Mouse (Mus musculus): ENCODE results near the gene Rmnd5b. TPM values are rescaled to one million over a fixed set of nuclear protein-coding genes. Genes with fewer than 3 reads are reported as not detected.

Rmnd5b gene
- polyA plus RNA-seq, 1 experiment, result 17.5 TPM

GRCm38 (mm10) chr11:51597553-51597952, 38.1 kb downstream of the Rmnd5b start:
- H3K4me3 ChIP-seq (ENCODE audit: insufficient read depth, low read length), result no peak overlapping the region
- no peak overlapping the region for H3K27ac ChIP-seq (ENCODE audit: insufficient read depth, low read length)
- H3K4me1 ChIP-seq (ENCODE audit: control insufficient read depth, insufficient read depth, low read length), result peaks cover 3% of the 10 kb centered on the region; the same call in 1 of the 2 replicates
- no peak for TF ChIP-seq POLR2A (IDR thresholded peaks at IDR 0.05; ENCODE audit: low read depth, low read length)
- no peak for TF ChIP-seq CTCF (IDR thresholded peaks at IDR 0.05; ENCODE audit: borderline replicate concordance, insufficient read depth, low read length)

DNA sequence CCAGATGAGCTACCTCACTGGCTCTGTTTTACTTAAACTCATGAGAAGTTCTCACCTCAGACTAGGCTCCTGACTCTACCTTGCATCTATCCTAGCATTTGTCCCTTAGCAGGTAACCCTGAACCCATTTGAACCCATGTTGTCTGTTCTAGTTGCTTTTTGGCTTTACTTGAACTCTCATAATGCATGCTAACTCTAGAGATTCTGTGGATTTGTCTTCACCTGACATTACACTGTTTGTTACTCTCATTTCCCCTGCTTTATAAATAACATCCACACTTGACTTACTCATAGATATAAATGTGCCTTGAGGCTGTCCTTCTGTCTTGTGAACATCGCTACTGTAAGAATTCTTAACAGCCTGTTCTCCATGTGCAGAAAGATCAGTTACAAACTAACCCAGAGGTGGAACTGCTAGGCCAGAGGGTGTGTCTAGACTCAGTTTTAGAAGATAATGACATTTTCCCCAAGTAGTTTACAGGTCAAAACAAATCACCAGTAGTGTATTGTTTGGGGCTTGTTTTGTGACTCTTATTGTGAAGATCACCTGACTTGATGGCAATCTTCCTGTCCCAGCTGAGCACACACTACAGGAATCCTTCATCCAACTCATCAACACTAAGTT, 40.1 kb downstream of the Rmnd5b start:
- no peak overlapping the region for H3K27ac ChIP-seq (ENCODE audit: insufficient read depth, low read length)
- TF ChIP-seq POLR2A (IDR thresholded peaks at IDR 0.05; ENCODE audit: low read depth, low read length), result no peak
- H3K4me1 ChIP-seq (ENCODE audit: control insufficient read depth, insufficient read depth, low read length), result no peaks in the 10 kb centered on the region
- H3K4me3 ChIP-seq (ENCODE audit: insufficient read depth, low read length), result no peak overlapping the region

DNA sequence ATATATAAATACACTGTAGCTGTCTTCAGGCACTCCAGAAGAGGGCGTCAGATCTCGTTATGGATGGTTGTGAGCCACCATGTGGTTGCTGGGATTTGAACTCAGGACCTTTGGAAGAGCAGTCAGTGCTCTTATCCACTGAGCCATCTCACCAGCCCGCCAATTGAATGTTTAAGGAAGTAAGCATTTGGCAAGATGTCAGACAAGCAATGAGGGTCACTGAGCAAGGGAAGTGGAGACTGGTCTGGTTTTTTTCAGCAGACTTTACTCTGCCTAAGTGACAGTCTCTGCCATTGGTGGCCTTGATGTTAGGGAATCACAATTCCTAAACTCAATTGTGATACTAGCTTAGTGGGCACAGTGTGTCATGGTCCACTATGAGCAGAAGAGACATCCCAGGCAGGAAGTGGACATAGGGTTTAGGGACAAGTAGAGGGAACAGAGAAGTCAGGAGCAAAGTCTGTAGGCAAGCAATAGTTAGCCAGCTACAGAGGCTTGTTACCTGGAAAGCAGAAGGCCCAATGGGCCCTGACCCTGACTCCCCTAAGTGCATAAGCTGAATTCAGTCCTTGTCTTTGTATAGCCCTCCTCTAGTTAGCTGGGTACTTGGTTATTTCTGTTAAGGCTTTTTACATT, 40.9 kb downstream of the Rmnd5b start:
- Histone ChIP-seq H3K4me3 (ENCODE audit: insufficient read depth, low read length) (no peak overlapping the region), H3K27ac (ENCODE audit: insufficient read depth, low read length) (no peak overlapping the region), H3K4me1 (ENCODE audit: control insufficient read depth, insufficient read depth, low read length) (no peaks in the 10 kb centered on the region)
- no peak for TF ChIP-seq CTCF (IDR thresholded peaks at IDR 0.05; ENCODE audit: borderline replicate concordance, insufficient read depth, low read length)
- TF ChIP-seq POLR2A (IDR thresholded peaks at IDR 0.05; ENCODE audit: low read depth, low read length), result no peak

GRCm38 (mm10) chr11:51593849-51594248, 41.8 kb downstream of the Rmnd5b start:
- no peak overlapping the region for H3K27ac ChIP-seq (ENCODE audit: insufficient read depth, low read length)
- TF ChIP-seq CTCF (IDR thresholded peaks at IDR 0.05; ENCODE audit: borderline replicate concordance, insufficient read depth, low read length) (no peak), POLR2A (IDR thresholded peaks at IDR 0.05; ENCODE audit: low read depth, low read length) (no peak)
- no peaks in the 10 kb centered on the region for H3K4me1 ChIP-seq (ENCODE audit: control insufficient read depth, insufficient read depth, low read length)
- H3K4me3 ChIP-seq (ENCODE audit: insufficient read depth, low read length), result no peak overlapping the region

DNA sequence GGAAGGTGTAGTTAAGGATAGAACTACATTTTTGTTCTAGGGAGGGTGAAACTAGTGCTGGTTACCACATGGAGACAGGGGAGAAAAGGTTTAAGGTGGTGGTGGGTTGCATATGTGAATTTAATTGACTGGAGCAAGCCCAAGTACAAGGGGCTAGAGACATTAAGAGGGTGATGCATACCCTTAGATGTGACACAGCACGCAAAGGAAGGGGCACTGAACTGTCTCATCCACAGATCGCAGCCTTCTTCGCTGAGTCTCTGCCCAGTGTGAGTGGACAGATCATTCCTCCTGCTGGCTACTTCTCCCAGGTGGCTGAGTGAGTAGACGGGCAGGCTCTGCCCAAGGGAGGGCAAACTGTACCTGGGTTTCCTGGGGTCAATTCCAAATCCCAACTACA, 42.3 kb downstream of the Rmnd5b start:
- H3K4me1 ChIP-seq (ENCODE audit: control insufficient read depth, insufficient read depth, low read length), result no peaks in the 10 kb centered on the region
- TF ChIP-seq CTCF (IDR thresholded peaks at IDR 0.05; ENCODE audit: borderline replicate concordance, insufficient read depth, low read length), result no peak
- TF ChIP-seq POLR2A (IDR thresholded peaks at IDR 0.05; ENCODE audit: low read depth, low read length), result no peak
- H3K27ac ChIP-seq (ENCODE audit: insufficient read depth, low read length), result no peak overlapping the region
- H3K4me3 ChIP-seq (ENCODE audit: insufficient read depth, low read length), result no peak overlapping the region

- Histone ChIP-seq H3K4me1 (ENCODE audit: control insufficient read depth, insufficient read depth, low read length) (no peaks in the 10 kb centered on the region), H3K27ac (ENCODE audit: insufficient read depth, low read length) (no peak overlapping the region), H3K4me3 (ENCODE audit: insufficient read depth, low read length) (no peak overlapping the region)
- TF ChIP-seq CTCF (IDR thresholded peaks at IDR 0.05; ENCODE audit: borderline replicate concordance, insufficient read depth, low read length) (no peak), POLR2A (IDR thresholded peaks at IDR 0.05; ENCODE audit: low read depth, low read length) (no peak)
Observed at GRCm38 (mm10) chr11:51591915-51592314, 43.8 kb downstream of the Rmnd5b start.

GRCm38 (mm10) chr11:51591168-51591567, 44.5 kb downstream of the Rmnd5b start:
- Histone ChIP-seq H3K4me1 (ENCODE audit: control insufficient read depth, insufficient read depth, low read length) (no peaks in the 10 kb centered on the region), H3K27ac (ENCODE audit: insufficient read depth, low read length) (no peak overlapping the region), H3K4me3 (ENCODE audit: insufficient read depth, low read length) (no peak overlapping the region)
- TF ChIP-seq POLR2A (IDR thresholded peaks at IDR 0.05; ENCODE audit: low read depth, low read length) (no peak), CTCF (IDR thresholded peaks at IDR 0.05; ENCODE audit: borderline replicate concordance, insufficient read depth, low read length) (no peak)

GRCm38 (mm10) chr11:51590002-51590401, 45.7 kb downstream of the Rmnd5b start:
- no peak overlapping the region for H3K27ac ChIP-seq (ENCODE audit: insufficient read depth, low read length)
- TF ChIP-seq CTCF (IDR thresholded peaks at IDR 0.05; ENCODE audit: borderline replicate concordance, insufficient read depth, low read length) (no peak), POLR2A (IDR thresholded peaks at IDR 0.05; ENCODE audit: low read depth, low read length) (no peak)
- H3K4me3 ChIP-seq (ENCODE audit: insufficient read depth, low read length), result no peak overlapping the region
- no peaks in the 10 kb centered on the region for H3K4me1 ChIP-seq (ENCODE audit: control insufficient read depth, insufficient read depth, low read length)

- Histone ChIP-seq H3K4me1 (ENCODE audit: control insufficient read depth, insufficient read depth, low read length) (no peaks in the 10 kb centered on the region), H3K27ac (ENCODE audit: insufficient read depth, low read length) (no peak overlapping the region), H3K4me3 (ENCODE audit: insufficient read depth, low read length) (no peak overlapping the region)
- TF ChIP-seq CTCF (IDR thresholded peaks at IDR 0.05; ENCODE audit: borderline replicate concordance, insufficient read depth, low read length) (no peak), POLR2A (IDR thresholded peaks at IDR 0.05; ENCODE audit: low read depth, low read length) (no peak)
Observed at GRCm38 (mm10) chr11:51588833-51589232, 46.9 kb downstream of the Rmnd5b start.

- TF ChIP-seq CTCF (IDR thresholded peaks at IDR 0.05; ENCODE audit: borderline replicate concordance, insufficient read depth, low read length) (no peak), POLR2A (IDR thresholded peaks at IDR 0.05; ENCODE audit: low read depth, low read length) (no peak)
- Histone ChIP-seq H3K4me1 (ENCODE audit: control insufficient read depth, insufficient read depth, low read length) (no peaks in the 10 kb centered on the region), H3K27ac (ENCODE audit: insufficient read depth, low read length) (no peak overlapping the region), H3K4me3 (ENCODE audit: insufficient read depth, low read length) (no peak overlapping the region)
Observed at GRCm38 (mm10) chr11:51587059-51587458, 48.6 kb downstream of the Rmnd5b start.

Measured in embryonic fibroblast, embryonic 13.5 days (primary cell).